Mouse (Mus musculus): ENCODE measurements around the gene Hyal3.

DNA sequence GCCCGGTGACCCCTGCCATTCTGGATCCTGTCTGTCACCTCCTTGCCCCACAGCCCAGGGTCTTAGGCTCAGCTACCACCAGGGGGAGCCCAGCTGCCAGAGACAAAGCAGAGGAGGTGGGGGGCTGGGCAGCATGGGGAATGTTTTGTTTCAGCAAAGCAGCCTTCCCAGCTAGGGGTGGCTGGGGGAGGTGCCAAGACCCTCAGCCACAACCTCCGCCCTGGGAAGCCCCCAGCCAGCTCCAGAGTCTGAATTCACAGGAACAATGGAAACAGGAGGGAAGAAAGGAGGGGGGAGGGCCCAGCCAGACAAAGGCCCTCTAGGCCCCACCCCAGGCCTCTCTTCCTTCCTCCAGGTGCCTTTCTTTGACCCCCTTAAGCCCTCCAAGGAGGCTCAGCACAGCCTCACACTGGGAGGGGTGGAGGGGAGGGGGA is 46.2 kb downstream of the Hyal3 start:
- TF ChIP-seq CHD2 (IDR thresholded peaks at IDR 0.05; ENCODE audit: low read depth, low read length) = peak; percentile 34; the same call in 1 of the 2 replicates
- TF ChIP-seq ZC3H11A (IDR thresholded peaks at IDR 0.05; ENCODE audit: borderline replicate concordance, low read depth, low read length) = no peak
- no peak for TF ChIP-seq MAFK (IDR thresholded peaks at IDR 0.05; ENCODE audit: insufficient read depth, low read depth, low read length)

Measured in ES-E14 (cell line).